Mouse (Mus musculus): ENCODE results near the gene Dtd2. TPM values are rescaled to one million over a fixed set of nuclear protein-coding genes. Genes with fewer than 3 reads are reported as not detected.

The Dtd2 gene
- polyA plus RNA-seq, 1 experiment from 2014 or later, result 14.2 TPM

- Histone ChIP-seq H3K4me3 (no peak overlapping the region), H3K27ac (no peak overlapping the region), H3K9ac (no peak overlapping the region), H3K27me3 (no peaks in the 10 kb centered on the region), H3K36me3 (no peaks in the 10 kb centered on the region), H3K9me3 (replicated peaks) (no peaks in the 10 kb centered on the region), H3K4me1 (replicated peaks) (no peaks in the 10 kb centered on the region), H3K4me2 (no peak overlapping the region)
- WGBS, result 39% methylated on average over 8 of the region's 8 CpGs
- no peak for ATAC-seq (replicated peaks; ENCODE audit: insufficient number of reproducible peaks, insufficient read depth, low FRiP score, low read depth)
Measured at GRCm38 (mm10) chr12:52012159-52012558, 5.9 kb upstream of the Dtd2 start.

- H3K27me3 ChIP-seq, result no peaks in the 10 kb centered on the region
- ATAC-seq (replicated peaks; ENCODE audit: insufficient number of reproducible peaks, insufficient read depth, low FRiP score, low read depth), result no peak
- no peaks in the 10 kb centered on the region for H3K36me3 ChIP-seq
- no peak overlapping the region for H3K4me3 ChIP-seq
- no peak overlapping the region for H3K4me2 ChIP-seq
- no peaks in the 10 kb centered on the region; the same call in 1 of the 2 replicates for H3K4me1 ChIP-seq (replicated peaks)
- H3K9ac ChIP-seq, result no peak overlapping the region
- no peaks in the 10 kb centered on the region for H3K9me3 ChIP-seq (replicated peaks)
- 72% methylated on average over 2 of the region's 2 CpGs for WGBS
- H3K27ac ChIP-seq, result no peak overlapping the region
Measured at GRCm38 (mm10) chr12:52010630-52010961, 4.3 kb upstream of the Dtd2 start.

- no peaks in the 10 kb centered on the region for H3K36me3 ChIP-seq
- no peak for ATAC-seq (replicated peaks; ENCODE audit: insufficient number of reproducible peaks, insufficient read depth, low FRiP score, low read depth)
- WGBS, result 67% methylated on average over 15 of the region's 15 CpGs
- H3K27ac ChIP-seq, result no peak overlapping the region
- no peak overlapping the region for H3K4me2 ChIP-seq
- no peaks in the 10 kb centered on the region; the same call in 1 of the 2 replicates for H3K4me1 ChIP-seq (replicated peaks)
- H3K4me3 ChIP-seq, result no peak overlapping the region
- H3K9ac ChIP-seq, result no peak overlapping the region
- no peaks in the 10 kb centered on the region for H3K9me3 ChIP-seq (replicated peaks)
- no peaks in the 10 kb centered on the region for H3K27me3 ChIP-seq
Measured at GRCm38 (mm10) chr12:52009928-52010629, 3.8 kb upstream of the Dtd2 start.

- no peaks in the 10 kb centered on the region for H3K27me3 ChIP-seq
- peak; percentile 37; the same call in 1 of the 2 replicates for ATAC-seq (replicated peaks; ENCODE audit: insufficient number of reproducible peaks, insufficient read depth, low FRiP score, low read depth)
- H3K4me3 ChIP-seq, result peak overlapping the region; percentile 86
- no peaks in the 10 kb centered on the region; the same call in 1 of the 2 replicates for H3K4me1 ChIP-seq (replicated peaks)
- H3K9me3 ChIP-seq (replicated peaks), result no peaks in the 10 kb centered on the region
- H3K9ac ChIP-seq, result no peak overlapping the region
- WGBS, result 44% methylated on average over 5 of the region's 5 CpGs
- H3K36me3 ChIP-seq, result no peaks in the 10 kb centered on the region
- peak overlapping the region; percentile 58 for H3K27ac ChIP-seq
- peak overlapping the region; percentile 80 for H3K4me2 ChIP-seq
Measured at GRCm38 (mm10) chr12:52006633-52006994, 313 bp upstream of the Dtd2 start.

- no peak overlapping the region for H3K4me3 ChIP-seq
- no peak overlapping the region for H3K27ac ChIP-seq
- H3K9ac ChIP-seq, result no peak overlapping the region
- H3K9me3 ChIP-seq (replicated peaks), result no peaks in the 10 kb centered on the region
- ATAC-seq (replicated peaks; ENCODE audit: insufficient number of reproducible peaks, insufficient read depth, low FRiP score, low read depth), result no peak
- H3K4me2 ChIP-seq, result no peak overlapping the region
- no peaks in the 10 kb centered on the region for H3K27me3 ChIP-seq
- WGBS, result 89% methylated on average over 3 of the region's 3 CpGs
- no peaks in the 10 kb centered on the region; the same call in 1 of the 2 replicates for H3K4me1 ChIP-seq (replicated peaks)
- peaks cover 17% of the 10 kb centered on the region for H3K36me3 ChIP-seq
Measured at GRCm38 (mm10) chr12:52002746-52003145, 3.6 kb downstream of the Dtd2 start.

- peaks cover 26% of the 10 kb centered on the region for H3K36me3 ChIP-seq
- no peak overlapping the region for H3K4me2 ChIP-seq
- no peaks in the 10 kb centered on the region; the same call in 1 of the 2 replicates for H3K4me1 ChIP-seq (replicated peaks)
- ATAC-seq (replicated peaks; ENCODE audit: insufficient number of reproducible peaks, insufficient read depth, low FRiP score, low read depth), result no peak
- H3K27me3 ChIP-seq, result no peaks in the 10 kb centered on the region
- no peak overlapping the region for H3K9ac ChIP-seq
- no peaks in the 10 kb centered on the region for H3K9me3 ChIP-seq (replicated peaks)
- no peak overlapping the region for H3K4me3 ChIP-seq
- WGBS, result 16% methylated on average over 4 of the region's 4 CpGs
- no peak overlapping the region for H3K27ac ChIP-seq
Measured at GRCm38 (mm10) chr12:52001544-52001943, 4.8 kb downstream of the Dtd2 start.

- no peaks in the 10 kb centered on the region for H3K27me3 ChIP-seq
- 72% methylated on average over 9 of the region's 9 CpGs for WGBS
- no peak overlapping the region for H3K4me3 ChIP-seq
- H3K9ac ChIP-seq, result no peak overlapping the region
- no peaks in the 10 kb centered on the region for H3K4me1 ChIP-seq (replicated peaks)
- no peaks in the 10 kb centered on the region for H3K9me3 ChIP-seq (replicated peaks)
- ATAC-seq (replicated peaks; ENCODE audit: insufficient number of reproducible peaks, insufficient read depth, low FRiP score, low read depth), result no peak
- H3K36me3 ChIP-seq, result peaks cover 31% of the 10 kb centered on the region
- H3K4me2 ChIP-seq, result no peak overlapping the region
- H3K27ac ChIP-seq, result no peak overlapping the region
Measured at GRCm38 (mm10) chr12:51998366-51998932, 7.9 kb downstream of the Dtd2 start.

- H3K36me3 ChIP-seq, result peaks cover 31% of the 10 kb centered on the region
- no peaks in the 10 kb centered on the region for H3K9me3 ChIP-seq (replicated peaks)
- H3K4me1 ChIP-seq (replicated peaks), result no peaks in the 10 kb centered on the region
- H3K27me3 ChIP-seq, result no peaks in the 10 kb centered on the region
- no peak for ATAC-seq (replicated peaks; ENCODE audit: insufficient number of reproducible peaks, insufficient read depth, low FRiP score, low read depth)
- H3K4me2 ChIP-seq, result no peak overlapping the region
- WGBS, result 83% methylated on average over 1 of the region's 1 CpGs
- no peak overlapping the region for H3K4me3 ChIP-seq
- H3K9ac ChIP-seq, result no peak overlapping the region
- no peak overlapping the region for H3K27ac ChIP-seq
Measured at GRCm38 (mm10) chr12:51995738-51996536, 10.4 kb downstream of the Dtd2 start.

GRCm38 (mm10) chr12:51990629-51991028 lies 15.7 kb downstream of the Dtd2 start:
- no peak for ATAC-seq (replicated peaks; ENCODE audit: insufficient number of reproducible peaks, insufficient read depth, low FRiP score, low read depth)
- H3K4me1 ChIP-seq (replicated peaks), result peaks cover 5% of the 10 kb centered on the region; the same call in 1 of the 2 replicates
- no peak overlapping the region for H3K9ac ChIP-seq
- no peak overlapping the region for H3K4me2 ChIP-seq
- WGBS, result 65% methylated on average over 2 of the region's 2 CpGs
- H3K9me3 ChIP-seq (replicated peaks), result no peaks in the 10 kb centered on the region
- H3K4me3 ChIP-seq, result no peak overlapping the region
- no peaks in the 10 kb centered on the region for H3K27me3 ChIP-seq
- no peak overlapping the region for H3K27ac ChIP-seq
- peaks cover 5% of the 10 kb centered on the region for H3K36me3 ChIP-seq

- Histone ChIP-seq H3K27me3 (no peaks in the 10 kb centered on the region), H3K4me1 (replicated peaks) (peaks cover 10% of the 10 kb centered on the region; the same call in 1 of the 2 replicates), H3K9ac (no peak overlapping the region), H3K4me2 (no peak overlapping the region), H3K4me3 (no peak overlapping the region), H3K36me3 (no peaks in the 10 kb centered on the region; the same call in 1 of the 2 replicates), H3K27ac (no peak overlapping the region), H3K9me3 (replicated peaks) (no peaks in the 10 kb centered on the region)
- WGBS, result 79% methylated on average over 5 of the region's 5 CpGs
- no peak for ATAC-seq (replicated peaks; ENCODE audit: insufficient number of reproducible peaks, insufficient read depth, low FRiP score, low read depth)
Measured at GRCm38 (mm10) chr12:51988536-51988935, 17.8 kb downstream of the Dtd2 start.

GRCm38 (mm10) chr12:51985826-51986225 lies 20.5 kb downstream of the Dtd2 start:
- Histone ChIP-seq H3K9ac (no peak overlapping the region), H3K27me3 (no peaks in the 10 kb centered on the region), H3K36me3 (no peaks in the 10 kb centered on the region; the same call in 1 of the 2 replicates), H3K27ac (no peak overlapping the region), H3K9me3 (replicated peaks) (no peaks in the 10 kb centered on the region), H3K4me1 (replicated peaks) (peaks cover 10% of the 10 kb centered on the region; the same call in 1 of the 2 replicates), H3K4me3 (no peak overlapping the region), H3K4me2 (no peak overlapping the region)
- 46% methylated on average over 4 of the region's 4 CpGs for WGBS
- no peak for ATAC-seq (replicated peaks; ENCODE audit: insufficient number of reproducible peaks, insufficient read depth, low FRiP score, low read depth)

Data from heart, embryonic 15.5 days (tissue).